Mouse (Mus musculus) cerebellum, adult (tissue): ENCODE measurements around the gene Rcn1.
A peak's percentile ranks its signal among the peaks of the same experiment; 100 is the strongest.

Experiments
- ATAC-seq: cut with Nextera tagmentation; 2 replicates; pipeline ENCODE4 v1.9.2; 2017; ENCODE audit warnings: mild to moderate bottlenecking, moderate library complexity, mixed read lengths; ENCODE audit not compliant: insufficient number of reproducible peaks, low FRiP score, low TSS enrichment

Gene Rcn1

DNA sequence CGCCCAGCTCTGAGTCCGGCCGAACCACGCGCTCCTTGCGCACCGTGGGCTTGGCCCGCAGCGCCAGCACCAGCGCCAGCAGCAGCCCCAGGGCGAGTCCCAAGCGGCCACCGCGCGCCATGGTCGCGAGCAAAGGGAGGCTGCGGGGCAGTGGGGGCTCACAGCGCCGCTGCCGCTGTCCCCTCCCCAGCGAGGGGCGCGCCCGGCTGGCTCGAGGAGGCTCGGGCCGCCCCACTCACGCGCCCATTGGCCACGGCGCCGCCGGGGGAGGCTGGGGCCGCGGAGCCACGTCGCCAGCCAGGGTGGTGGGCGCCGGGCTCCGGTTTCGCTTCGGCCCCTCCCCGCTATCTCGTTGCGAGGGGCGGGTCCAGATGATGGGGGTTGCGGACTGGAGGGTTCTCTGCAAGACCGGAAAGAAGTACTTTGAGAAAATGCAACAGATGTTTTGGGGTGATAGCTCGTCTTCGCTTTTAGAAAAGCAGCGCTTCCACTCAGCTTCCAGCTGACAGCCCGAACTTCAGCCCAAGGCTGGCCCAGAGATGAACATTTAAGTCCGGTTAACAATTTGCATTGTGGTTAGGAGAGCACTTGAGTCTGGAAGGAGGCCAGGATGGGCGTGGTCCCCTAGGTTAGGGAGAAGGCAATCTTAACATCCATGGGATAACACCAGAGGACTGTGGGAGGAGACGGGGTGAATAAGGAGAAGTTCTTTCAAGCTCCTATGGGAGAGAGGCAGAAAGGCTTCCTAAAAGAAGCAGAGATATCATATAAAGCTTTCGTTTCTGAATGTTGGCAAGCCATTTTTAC, at the start of gene Rcn1:
Gene Rcn1 (minus strand): TSS at position 235 of the 807 bp plus-strand sequence.
- peak; percentile 38; the same call in 1 of the 2 replicates for ATAC-seq

DNA sequence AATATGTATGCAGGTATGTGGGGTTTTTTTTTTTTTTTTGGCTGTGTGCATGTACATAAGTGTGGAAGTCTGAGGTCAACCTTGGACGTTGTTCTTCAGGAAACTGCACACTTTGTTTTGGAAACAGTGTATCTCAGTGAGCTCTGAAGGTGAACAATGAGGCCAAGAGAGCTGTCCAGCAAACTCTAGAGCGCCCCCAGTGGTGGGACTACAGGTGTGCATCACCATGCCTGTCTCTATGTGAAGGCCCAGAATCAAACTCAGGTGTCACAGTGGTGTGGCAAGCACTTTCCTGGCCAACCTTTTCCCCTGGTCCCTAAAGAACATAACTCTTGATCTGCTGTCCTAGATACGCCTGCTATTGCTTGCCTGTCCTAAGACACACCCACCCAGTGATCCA, 45.0 kb upstream of the Rcn1 start:
- no peak; the same call in 1 of the 2 replicates for ATAC-seq

DNA sequence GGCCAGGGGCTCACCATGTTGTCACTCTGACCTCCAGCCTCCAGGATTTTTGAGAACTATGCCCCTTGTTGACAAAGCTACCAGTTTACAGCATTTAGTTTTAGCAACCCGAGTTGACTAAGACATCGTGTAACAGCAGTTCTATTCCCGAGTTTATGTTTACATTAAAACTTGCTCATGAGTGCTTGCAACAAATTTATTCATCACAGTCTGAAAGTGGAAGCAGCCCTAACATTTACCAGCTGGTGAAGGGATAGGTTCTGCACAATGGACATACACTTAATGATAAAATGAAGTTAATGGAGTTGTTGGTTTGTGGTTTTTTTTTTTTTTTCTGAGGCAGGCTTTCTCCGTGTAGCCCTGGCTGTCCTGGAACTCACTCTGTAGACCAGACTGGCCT, 39.9 kb upstream of the Rcn1 start:
- no peak for ATAC-seq

DNA sequence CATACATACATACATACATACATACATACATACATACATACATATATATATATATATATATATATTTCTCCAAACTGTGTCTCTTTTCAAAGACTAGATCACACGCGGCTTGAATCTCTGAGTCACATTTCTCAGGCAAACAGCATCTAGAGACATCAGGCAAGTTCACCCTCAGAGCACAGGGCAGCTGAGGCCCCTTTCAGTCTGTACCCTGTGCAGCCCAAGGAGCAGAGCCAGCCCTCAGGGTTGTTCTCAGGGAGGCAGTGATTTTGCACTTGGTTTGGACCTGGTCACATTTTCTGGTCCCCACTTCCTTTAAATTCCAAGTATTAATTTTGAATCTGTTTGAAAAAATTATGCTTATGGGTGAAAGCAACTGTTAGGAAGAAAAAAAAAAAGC, 39.4 kb upstream of the Rcn1 start:
- ATAC-seq, result no peak

DNA sequence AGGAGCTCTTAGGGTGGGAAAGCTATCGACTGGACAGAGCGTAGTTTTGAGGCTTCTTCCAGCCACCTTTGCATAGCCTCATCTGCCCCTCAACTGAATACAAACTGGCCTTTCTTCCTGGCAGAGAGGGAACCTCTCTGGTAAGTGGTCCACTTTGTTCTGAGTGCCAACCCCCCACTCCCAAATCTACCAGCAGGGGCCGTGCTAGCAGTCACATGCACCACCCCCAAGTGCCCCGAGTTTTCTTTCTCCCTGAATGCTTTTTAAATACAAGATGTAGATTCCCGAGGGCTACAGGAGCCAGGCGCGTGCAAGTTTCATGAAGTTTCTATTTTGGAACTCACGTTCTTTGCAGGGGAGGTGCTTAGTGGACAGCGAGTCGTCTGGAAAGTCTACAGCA, 33.8 kb upstream of the Rcn1 start:
- ATAC-seq, result no peak

DNA sequence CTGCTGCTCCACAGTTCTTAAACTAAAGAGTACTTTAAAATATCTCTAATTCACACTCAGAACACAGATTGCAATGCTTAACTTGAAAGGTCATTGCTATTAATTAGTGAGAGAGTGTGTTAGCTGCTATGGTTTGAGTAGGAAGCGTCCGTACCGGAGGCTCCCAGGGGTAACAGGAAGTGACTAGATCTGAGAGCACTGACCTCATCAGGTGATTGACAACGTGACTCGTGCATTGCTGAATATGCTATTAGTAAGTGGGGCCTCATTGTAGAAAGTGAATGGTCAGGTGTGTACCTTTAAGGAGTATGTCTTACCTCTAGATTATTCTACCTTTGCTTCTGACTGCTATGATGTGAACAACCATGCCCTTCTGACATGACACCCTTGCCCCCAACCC, 31.3 kb upstream of the Rcn1 start:
- ATAC-seq, result no peak

DNA sequence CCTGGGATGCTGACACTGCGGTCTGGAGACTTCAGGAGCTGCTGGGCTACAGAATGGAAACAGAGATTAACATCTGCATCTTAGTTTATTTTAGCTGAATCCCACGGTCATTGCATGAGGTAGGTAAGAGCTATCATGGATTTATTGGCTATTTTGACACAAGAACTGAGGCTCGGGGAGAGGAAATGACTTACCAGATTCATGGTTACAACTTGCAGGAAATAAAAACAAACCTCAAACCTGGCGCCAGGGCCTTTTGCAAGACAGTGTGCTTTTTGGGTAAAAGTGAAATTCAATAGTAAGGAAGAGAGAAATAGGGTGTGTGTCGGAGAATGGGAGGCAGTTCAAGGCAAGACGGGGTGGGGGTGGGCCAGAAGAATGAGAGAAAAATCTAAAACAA, 30.8 kb upstream of the Rcn1 start:
- no peak for ATAC-seq

DNA sequence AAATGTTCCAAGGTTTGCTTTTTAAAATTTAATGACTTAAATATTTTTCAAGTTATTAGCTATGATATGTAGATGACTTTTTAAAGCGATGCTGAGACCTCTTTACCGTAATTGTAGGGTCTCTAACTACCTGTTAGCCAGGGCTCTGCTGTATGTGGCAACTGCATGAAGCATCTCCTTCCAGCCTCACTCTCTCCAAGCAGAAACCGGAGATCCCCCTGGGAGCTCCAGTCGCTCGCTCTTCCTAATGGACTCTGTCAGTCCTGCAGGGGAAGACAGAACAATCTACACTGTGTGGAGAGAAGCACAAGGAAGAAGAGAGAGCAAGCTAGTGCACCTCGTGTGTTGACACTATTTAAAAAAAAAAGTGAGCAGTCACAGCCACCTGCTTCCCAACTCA, 29.3 kb upstream of the Rcn1 start:
- no peak for ATAC-seq

DNA sequence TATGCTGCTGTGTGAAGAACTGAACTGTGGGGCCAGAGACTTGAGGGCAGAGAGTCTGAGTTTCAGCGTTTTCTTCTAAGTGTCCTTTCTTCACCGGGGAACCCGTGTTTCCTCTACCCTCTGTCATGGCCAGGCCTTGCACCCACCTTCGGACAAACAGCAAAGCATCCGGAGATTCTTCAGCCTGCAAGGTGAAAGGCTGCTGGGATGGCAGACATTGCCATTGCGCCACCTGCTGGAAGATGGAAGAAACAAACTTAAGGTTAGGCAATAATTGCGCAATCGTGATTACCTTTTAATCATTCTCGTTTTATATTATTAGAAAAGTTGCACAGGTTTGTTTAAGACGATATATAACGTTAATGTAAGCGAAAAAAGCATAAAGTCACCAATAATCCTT, 28.9 kb upstream of the Rcn1 start:
- ATAC-seq, result peak; percentile 59; the same call in 1 of the 2 replicates

DNA sequence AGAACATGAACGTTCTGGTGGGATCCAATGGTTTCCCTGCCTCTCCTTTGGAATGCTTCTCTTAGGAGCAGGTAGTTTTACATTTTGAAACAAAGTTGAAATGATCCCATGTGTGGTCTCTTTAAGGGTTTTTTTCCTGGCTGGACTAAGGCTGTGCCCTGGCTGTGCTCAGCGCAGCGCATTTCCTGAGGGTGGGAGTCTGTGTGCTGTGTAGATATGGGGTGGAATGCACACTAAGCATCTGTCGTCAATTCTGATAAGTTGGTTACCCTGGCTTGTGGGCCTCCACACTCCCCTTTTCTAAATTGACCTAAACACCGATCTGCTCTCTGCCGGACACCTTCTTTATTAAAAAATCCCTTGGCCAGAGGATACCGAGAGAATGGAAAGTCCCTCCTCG, 28.3 kb upstream of the Rcn1 start:
- ATAC-seq, result no peak

DNA sequence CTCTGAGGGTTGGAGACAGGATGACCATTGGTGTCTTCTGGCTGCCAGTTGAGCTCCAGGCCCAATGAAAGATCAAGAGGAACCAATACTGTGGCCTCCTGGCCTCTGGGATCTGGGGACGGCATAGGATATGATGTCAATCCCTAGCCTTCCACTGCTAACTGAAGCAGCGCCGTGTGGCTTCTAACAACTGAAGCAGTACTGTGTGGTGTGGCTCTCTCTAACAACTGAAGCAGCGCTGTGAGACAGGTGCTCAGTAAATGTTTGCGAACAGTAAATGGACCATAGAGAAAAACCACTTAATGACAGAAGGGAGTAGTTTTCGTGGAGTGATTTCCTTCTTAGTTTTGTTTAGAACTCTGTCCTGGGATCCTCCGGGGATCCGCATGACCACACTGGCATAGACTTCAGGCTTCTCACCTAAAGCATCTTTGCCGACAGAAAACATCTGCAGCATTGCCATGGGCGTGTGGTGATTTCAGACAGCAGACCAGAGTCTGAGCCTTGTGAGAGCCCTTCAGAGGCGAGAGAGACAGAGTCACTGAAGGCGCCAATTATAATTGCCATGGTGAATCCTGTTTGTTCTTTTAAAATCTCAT, 19.6 kb upstream of the Rcn1 start:
- ATAC-seq, result no peak

DNA sequence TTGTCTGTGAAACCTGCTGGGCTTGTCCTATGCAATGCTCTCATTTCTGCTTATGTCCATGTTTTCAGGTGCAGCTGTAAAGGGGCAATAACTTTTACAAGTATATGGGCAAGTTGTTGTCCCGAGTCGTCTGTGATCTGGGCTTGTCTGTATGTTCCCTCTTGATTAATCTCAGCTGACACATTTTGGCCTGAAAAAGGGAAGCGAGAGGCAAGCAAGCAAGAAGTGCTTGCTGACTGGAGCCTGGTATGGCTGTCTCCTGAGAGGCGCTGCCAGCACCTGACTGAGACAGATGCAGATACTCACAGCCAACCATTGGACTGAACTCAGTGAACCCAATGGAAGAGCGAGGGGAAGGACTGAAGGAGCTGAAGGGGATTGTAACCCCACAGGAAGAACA, 18.5 kb upstream of the Rcn1 start:
- no peak for ATAC-seq

DNA sequence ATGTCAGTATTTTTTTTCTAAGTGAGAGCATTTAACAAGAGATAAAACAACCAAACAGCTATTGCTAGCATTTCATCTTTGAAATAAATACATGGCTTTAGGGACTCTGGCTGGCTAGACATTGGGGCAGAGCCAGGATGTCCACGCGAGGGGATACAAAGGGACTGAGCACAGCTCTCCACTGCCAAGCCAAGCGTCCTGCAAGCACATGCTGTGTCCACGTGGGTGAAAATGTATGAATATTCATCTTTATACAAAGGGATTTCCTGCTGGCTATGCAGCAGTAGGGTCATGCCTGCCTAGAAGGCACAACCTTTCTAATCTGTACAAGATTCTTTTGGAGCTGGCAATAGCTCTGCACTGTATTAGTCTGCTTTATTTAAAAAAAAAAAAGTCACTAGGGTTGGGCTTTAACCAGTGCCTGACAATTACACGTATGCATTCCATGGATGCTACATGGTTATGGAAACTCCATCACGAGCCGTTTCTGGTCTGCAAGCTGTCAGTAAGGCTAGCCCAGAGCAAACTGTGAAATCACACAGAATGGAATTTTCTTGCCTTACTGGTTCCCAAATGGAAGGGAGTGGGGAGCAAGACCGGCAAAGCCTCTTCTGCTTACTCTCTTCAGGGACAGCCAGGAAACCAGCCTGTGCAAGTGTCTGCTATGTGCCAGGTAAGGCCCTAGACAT, 17.7 kb upstream of the Rcn1 start:
- ATAC-seq, result peak; percentile 22; the same call in 1 of the 2 replicates

DNA sequence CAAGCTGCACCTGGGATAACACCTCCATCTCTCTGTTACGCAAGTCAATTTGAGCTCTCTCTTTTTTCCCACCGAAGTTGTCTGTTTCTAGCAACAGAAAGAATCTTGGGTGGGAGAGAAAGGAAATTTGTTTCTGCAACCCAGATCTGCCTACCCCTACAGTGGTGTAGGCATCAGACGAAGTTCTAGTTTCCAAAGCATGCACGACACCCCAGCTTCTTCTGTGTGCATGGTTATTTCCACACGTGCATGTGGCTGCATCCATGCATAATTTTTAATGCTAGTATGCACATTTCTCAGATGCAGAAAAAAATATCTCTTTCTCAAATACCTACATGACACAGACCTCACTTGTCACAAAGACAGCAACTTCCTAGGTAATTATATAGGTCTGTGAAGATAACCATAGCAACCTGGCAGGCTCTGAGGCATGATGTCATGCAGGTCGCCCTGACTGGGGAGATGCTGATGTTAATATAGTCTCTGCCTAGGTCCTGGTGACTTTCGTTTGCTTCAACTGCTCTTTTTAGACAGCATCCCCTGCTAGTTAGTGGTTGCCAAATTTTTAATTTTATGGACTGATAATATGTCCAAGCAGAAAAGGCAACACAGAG, 17.0 kb upstream of the Rcn1 start:
- no peak for ATAC-seq

DNA sequence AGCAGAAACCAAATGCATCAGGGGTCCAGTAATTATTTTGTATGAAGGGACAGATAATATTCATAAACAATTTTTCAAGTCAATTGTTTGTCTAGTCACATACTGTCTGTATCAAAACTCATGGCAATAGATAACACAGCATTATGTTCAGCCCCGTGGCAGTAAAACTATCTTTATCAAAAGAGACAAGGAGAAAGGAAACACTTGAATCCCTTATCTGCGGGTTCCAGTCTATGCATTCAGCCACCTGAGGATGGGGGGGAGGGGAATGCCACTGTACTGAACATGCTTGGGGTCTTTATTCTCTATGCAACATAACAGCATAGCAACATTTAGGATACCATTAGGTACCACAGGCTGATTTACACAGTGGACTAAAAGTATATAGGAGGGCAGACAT, 15.2 kb upstream of the Rcn1 start:
- ATAC-seq, result no peak

DNA sequence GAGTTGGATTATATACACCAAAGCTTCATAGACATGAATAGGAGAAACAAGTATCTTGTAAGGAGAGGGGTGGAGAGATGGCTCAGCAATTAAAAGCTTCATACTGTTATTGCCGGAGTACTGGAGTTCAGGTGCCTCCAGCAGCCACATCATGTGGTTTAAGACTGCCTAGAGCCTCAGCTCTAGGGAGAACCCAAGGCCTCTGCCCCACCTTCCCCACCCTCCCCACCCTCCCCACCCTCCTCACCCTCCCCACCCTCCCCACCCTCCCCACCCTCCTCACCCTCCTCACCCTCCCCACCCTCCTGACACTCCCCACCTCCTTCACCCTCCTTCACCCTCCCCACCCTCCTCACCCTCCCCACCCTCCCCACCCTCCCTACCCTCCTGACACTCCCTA, 10.1 kb upstream of the Rcn1 start:
- no peak for ATAC-seq

DNA sequence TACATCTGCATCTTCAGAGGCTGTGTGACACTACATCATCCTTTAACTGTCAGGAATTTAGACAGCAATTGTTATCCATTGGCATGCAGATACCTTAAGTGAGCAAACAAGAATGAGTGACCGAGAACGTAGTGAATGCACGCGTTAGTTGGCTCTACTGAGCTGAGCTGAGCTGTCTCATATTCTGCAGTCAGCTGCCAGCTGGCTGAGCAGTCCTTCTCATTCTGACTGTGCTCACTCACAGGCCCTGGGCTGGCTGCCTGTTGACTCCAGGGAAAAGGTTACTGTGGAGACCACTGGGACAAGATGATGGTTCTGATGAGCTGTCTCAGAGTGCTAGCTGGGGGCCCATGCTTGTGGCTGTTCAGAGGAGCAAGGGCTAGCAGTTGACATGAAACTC, 9.4 kb upstream of the Rcn1 start:
- peak; percentile 64; the same call in 1 of the 2 replicates for ATAC-seq

DNA sequence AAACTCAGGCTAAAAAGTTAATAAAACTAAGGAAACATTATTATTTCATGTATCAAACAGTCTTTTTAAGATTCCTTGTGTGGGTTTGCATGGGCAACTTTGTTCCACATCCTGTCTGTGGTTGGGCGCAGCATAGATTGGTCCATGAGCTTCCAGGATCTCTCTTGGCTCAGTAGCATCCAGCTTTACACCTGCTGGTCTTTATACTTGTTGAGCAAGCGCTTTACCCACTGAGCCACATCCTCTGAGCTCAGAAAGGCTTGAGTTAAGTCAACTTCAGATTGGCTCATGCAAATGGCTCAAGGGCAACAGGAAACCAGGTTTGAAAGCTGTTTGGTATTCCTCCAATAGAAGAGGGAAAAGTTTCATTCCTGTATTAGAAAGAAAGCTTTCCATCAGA, 3.1 kb upstream of the Rcn1 start:
- ATAC-seq, result no peak

DNA sequence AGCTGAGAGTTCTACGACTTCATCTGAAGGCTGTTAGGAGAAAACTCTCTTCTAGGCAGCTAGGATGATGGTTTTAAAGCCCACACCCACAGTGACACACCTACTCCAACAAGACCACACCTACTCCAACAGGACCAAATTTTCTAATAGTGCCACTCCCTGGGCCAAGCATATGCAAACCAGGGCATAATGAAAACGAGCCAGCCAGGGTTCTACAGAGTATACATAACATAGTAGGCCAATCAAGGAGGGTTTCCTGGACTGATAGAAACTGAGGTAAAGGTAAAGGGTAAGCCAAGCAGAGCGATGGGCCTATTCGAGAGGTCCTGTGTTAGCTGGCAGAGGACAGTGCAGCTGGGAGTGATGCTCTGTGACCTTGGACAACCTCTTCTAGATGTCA, 1.4 kb upstream of the Rcn1 start:
- ATAC-seq, result no peak

DNA sequence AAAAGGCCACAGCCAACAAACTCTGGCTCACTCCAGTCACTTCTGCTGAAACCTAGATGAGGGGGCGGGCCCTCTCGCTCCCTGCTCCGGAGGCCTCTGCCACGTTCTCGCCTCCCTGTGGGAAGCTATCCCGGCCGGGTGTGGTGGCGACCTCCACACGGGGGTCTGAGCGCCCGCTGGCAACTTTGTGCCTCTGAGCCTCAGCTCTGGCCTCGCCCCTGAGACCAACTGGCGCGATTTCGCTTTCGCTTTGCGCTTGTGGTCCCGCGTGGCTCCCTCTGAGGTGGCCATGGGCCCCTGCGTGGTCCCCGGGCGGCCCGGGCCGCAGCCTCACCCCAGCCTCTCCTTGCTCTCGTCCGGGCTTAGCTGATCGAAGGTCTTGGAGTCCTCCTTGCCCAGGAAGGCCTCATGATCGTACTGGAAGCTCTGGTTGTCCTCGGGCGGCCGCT, 459 bp downstream of the Rcn1 start:
- peak; percentile 33 for ATAC-seq
